Mouse (Mus musculus): ENCODE results near the gene Slc35a2. TPM values are rescaled to one million over a fixed set of nuclear protein-coding genes. Genes with fewer than 3 reads are reported as not detected.

Gene Slc35a2
- 10 to 100 TPM; 38.9 to 45.9 TPM for total RNA-seq (2021)
- long read RNA-seq, transcript Slc35a2-202 (4 exons, 3,094 nt), result major isoform, 6 of 19 reads
- long read RNA-seq, transcript Slc35a2-203 (5 exons, 1,527 nt), result major isoform, 6 of 19 reads
- long read RNA-seq, partial matches to known transcripts, result 0 of 19 reads
- long read RNA-seq, other reads (novel, unspliced or antisense), result 5 of 19 reads

- peak; percentile 74 to 79 for DNase-seq (ENCODE audit: low spot score in 2 of 2)
These were observed at the start of gene Slc35a2 for GRCm38 (mm10) chrX:7883841-7884567. Gene Slc35a2, plus strand, starts transcription at chrX:7884028.

- DNase-seq (ENCODE audit: low spot score in 2 of 2), result no peak
These were observed 46.7 kb upstream of the Slc35a2 start for GRCm38 (mm10) chrX:7837146-7837545.

- DNase-seq (ENCODE audit: low spot score in 2 of 2), result no peak
These were observed 43.0 kb upstream of the Slc35a2 start for GRCm38 (mm10) chrX:7840842-7841162.

DNA sequence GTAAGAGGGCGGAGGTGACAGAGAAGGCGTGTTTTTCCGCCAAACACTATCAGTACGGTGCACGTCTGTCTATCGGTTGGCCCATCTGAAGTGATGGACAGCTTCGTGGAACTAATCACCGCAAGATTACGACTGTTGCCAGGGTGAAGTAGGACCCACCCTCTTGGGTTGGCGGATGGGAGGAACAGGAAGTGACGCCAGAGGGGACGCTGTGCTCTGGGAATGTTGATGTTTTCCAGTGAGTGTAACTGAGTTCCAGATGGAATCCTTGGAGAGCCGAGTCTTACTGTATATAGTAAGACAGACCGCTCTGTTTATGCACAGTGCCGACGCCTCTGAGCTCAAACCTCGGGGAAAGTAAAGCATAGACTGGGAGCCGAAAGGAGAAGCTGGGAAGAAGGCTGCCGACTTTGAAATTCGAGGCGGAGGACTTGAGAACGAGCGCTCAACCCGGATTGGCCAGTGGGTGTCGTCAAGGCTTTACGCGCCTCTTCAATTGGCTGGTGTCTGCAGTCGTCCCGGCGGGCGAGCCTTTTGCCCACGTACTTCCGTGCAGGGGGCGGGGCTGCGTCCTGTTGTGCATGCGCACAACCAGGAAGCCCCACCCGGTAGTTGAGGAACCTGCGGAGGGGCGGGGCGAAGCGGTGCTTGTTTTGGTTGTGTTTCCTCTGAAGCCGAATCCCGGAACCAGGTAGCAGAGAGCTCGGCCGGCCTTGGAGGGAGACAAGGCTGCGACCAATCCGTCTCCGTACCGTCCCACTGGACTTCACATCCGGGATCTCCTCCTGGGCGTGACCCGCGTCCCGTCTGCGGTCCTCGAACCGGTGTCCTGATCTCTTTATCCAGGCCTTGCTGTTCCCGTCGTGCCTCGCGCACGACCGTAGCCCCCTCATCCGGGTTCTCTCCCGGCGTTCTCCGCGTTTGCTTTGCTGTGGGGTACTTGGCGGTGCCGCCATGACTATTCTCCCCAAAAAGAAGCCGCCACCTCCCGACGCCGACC is 42.4 kb upstream of the Slc35a2 start, which contains the start of gene Otud5:
TSS of gene Otud5 (plus strand) at position 202 of the 1,000 bp plus-strand sequence.
- DNase-seq (ENCODE audit: low spot score in 2 of 2), result peak; percentile 93 to 95

DNA sequence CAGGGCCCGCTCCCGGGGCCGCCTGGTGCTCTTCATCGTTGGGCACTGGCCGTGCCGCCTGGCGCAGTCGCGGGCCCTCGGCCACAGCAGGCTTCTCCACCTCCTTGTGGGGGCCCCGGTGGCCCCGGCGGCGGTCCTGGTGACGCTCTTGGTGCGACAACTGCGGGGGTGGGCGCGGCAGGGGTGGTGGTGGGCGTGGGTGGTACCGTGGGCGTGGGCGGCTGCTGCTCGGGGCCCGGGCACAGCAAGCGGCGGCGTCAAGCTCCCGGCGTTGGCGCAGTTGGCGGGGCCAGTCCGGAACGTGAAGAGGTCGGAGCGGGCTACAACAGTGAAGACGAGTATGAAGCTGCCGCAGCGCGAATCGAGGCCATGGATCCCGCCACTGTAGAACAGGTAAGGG is 41.5 kb upstream of the Slc35a2 start:
- no peak for DNase-seq (ENCODE audit: low spot score in 2 of 2)

- DNase-seq (ENCODE audit: low spot score in 2 of 2), result peak in 1 of 2 experiments; percentile 35
These were observed 36.0 kb upstream of the Slc35a2 start for GRCm38 (mm10) chrX:7847845-7848244.

- peak in 1 of 2 experiments; percentile 34 for DNase-seq (ENCODE audit: low spot score in 2 of 2)
These were observed 29.2 kb upstream of the Slc35a2 start for GRCm38 (mm10) chrX:7854578-7854977.

DNA sequence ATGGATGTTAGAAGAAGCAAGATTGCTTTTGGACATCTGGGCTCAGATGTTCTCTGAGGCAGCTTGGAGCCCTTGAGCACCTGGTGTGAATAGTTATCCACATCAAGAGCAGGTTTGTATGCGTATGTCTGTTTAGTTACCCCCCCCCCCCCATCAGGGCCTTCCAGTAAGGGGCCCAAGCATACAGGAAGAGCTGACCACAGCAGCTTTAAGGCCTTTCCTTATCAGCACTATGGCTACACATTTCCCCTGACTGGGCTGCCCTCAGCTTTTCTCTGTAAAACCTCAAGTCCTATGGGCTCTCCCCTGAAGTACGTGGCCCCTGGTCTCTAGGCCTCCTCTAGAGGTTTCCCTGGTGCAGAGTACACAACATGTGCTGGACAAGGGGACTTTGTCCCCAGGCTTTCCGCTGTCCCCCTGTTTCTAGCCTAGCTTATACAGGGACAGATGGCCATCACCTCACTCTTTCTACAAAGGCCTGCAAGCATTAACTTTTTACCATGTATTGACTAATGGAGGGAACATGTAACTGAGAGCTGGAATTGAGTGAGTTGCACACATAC is 24.6 kb upstream of the Slc35a2 start:
- DNase-seq (ENCODE audit: low spot score in 2 of 2), result no peak

DNA sequence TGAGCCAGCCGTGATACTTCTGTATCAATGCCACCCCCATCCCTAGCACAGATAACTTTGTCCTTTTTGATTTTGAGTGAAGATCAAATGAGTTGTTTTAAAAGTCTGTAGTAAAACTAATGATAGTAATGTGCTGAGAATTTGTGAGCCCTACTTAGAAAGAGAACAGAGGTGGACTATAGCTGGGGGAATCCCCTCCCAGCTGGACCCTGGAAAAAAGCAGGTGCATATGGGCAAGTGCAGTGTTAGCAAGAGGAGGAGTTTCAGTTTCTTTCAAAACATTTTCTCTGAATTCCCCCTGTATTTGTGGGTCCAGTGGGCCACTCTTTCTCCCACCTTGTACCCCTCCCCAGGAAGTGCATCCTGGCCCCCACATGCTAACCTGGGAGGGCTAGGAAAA is 20.6 kb upstream of the Slc35a2 start:
- no peak for DNase-seq (ENCODE audit: low spot score in 2 of 2)

DNA sequence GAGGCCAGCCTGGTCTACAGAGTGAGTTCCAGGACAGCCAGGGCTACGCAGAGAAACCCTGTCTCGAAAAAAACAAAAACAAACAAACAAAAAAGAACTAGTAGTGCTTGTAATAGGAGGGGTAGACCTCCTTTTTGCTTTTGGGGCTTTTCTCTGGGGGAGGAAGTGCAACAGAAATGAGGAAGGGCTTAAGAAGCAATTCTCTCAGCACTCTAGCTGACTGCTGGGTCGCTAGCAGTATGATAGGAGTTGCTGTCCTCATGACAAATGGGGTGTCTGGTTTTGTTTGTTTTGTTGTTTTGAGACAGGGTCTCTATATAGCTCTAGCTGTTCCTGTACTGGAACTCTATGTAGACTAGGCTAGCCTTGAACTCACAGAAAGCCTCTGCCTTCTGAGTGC is 19.3 kb upstream of the Slc35a2 start:
- DNase-seq (ENCODE audit: low spot score in 2 of 2), result no peak

GRCm38 (mm10) chrX:7865343-7865742 is 18.5 kb upstream of the Slc35a2 start:
- no peak for DNase-seq (ENCODE audit: low spot score in 2 of 2)

DNA sequence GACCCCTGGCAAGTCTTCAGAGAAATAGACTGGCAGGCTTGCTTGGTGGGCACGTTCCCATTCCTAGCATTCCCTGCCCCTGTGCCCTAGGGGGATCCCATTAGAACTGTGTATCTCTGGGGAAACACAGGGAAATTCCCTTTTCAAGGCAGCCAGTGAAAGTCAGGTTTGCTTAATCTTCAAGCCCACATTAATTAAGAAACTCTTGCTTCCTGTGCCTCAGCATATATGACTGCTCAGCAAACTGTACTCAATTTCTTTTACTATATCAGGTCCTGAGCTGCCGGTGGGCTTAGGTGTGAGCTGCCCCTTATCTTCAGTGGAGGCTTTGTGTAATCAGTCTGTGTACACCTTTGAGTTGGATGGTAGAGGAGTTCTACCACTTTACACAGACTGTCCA is 18.0 kb upstream of the Slc35a2 start:
- no peak for DNase-seq (ENCODE audit: low spot score in 2 of 2)

GRCm38 (mm10) chrX:7867141-7867540 is 16.7 kb upstream of the Slc35a2 start:
- no peak for DNase-seq (ENCODE audit: low spot score in 2 of 2)

GRCm38 (mm10) chrX:7868506-7868905 is 15.3 kb upstream of the Slc35a2 start:
- DNase-seq (ENCODE audit: low spot score in 2 of 2), result no peak

DNA sequence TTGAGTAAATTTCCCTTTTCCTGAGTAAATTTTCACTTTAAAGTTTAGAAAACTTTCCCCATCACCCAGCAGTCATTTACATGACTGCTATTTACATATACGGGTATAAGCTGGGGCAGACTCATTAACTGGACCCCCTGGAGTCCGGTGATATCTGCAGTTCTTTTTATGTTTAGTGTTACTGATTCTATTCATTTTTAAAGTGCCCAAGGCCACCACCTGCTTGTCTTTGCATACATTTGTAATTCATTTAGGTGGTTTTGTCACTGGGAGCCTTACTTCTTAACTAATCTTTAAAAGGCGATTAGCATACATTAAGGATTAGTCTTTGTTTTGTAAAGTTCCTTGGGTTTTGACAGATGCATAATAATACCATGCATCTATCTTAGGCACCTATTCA is 14.0 kb upstream of the Slc35a2 start:
- DNase-seq (ENCODE audit: low spot score in 2 of 2), result no peak

DNA sequence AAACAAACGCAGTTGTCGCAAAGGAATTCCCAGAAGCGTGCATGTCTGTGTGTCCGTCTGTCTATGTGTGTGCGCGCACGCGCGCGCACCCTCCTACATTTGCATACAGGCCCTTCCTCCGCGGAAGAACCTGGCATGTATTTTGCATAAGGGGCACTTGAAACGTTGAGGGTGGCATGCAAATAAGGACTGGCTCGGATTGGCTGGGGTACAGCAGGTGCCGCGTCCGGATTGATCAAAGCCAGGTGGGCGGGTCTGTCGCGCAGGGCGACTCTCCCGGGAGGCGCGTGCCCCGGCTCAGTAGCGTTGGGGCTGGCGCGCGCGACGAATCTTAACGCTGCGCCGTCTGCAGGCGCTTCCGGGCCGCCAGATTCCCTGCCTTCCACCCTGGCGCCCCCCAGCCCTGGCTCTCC is 5.8 kb upstream of the Slc35a2 start, which contains the start of gene Pim2:
TSS of gene Pim2 (plus strand) at position 256 of the 413 bp plus-strand sequence.
- peak; percentile 81 to 83 for DNase-seq (ENCODE audit: low spot score in 2 of 2)

GRCm38 (mm10) chrX:7878495-7878894 is 5.3 kb upstream of the Slc35a2 start:
- DNase-seq (ENCODE audit: low spot score in 2 of 2), result peak; percentile 20 to 28

- peak; percentile 38 to 71 for DNase-seq (ENCODE audit: low spot score in 2 of 2)
These were observed 4.0 kb upstream of the Slc35a2 start for GRCm38 (mm10) chrX:7879819-7880218.

DNA sequence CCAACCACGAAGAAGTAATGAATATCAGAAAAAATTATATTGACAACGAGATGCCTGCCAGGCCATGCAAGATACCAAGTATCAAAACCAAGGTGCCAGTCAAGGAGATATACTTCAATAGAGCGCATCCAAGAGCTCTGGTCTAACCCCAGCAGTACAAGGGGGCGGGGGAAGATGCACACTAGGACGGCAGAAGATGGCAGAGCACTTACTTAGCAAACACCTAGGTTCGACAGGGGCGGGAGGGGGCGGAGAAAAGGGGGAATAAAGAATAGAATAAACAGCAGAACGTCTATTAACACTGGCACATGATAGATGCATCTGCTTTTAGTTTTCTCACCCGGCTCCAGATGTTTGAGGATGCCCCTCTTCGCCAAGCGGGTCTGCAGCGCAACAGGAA is 14.4 kb downstream of the Slc35a2 start:
- DNase-seq (ENCODE audit: low spot score in 2 of 2), result no peak

- DNase-seq (ENCODE audit: low spot score in 2 of 2), result peak; percentile 83 to 92
These were observed 15.3 kb downstream of the Slc35a2 start, which contains the start of the genes Pqbp1 and Timm17b for GRCm38 (mm10) chrX:7898880-7899874. Gene Pqbp1, minus strand, starts transcription at chrX:7899269. Gene Timm17b, plus strand, starts transcription at chrX:7899357.

All from layer of hippocampus, adult 18-20 months (tissue).